ENCODE assay signal across 22 mouse cellular contexts in genomic region chr14:34428274-34428673, GRCm38 (mm10). TPM values are rescaled to one million over a fixed set of nuclear protein-coding genes. Genes with fewer than 3 reads are reported as not detected.
DNase-seq lines count a peak whose midpoint lies in the region; ATAC-seq and TF ChIP-seq lines count a peak whose summit lies in the region.
"Had no signal": no experiment of that assay in that cellular context is flagged by ENCODE, and none has a peak within 500 bp of the region (broad histone marks: within the 10 kb centered on the region; RNA-seq: fewer than 3 reads in every experiment).

No protein-coding gene starts in this region.

- POLR2A ChIA-PET in Patski (lab: Charles Lee): no interaction called here

- no peaks in the 10 kb centered on the region for H3K9me3 ChIP-seq in heart, postnatal 0 days (replicated peaks; ENCODE audit: control insufficient read depth, low read length)
- H3K9me3 ChIP-seq in liver, postnatal 0 days (ENCODE audit: low read length): no peaks in the 10 kb centered on the region
- H3K9me3 ChIP-seq: embryonic facial prominence, embryonic 13.5 days; forebrain, embryonic 15.5 days; heart, embryonic 12.5 days; limb, embryonic 13.5 days; midbrain, embryonic 12.5 days; neural tube, embryonic 15.5 days had no signal

- no peak for DNase-seq in heart, postnatal 0 days (ENCODE audit: low spot score)
- no peak for DNase-seq in heart, adult 9 months (ENCODE audit: low spot score in 2 of 2)
- DNase-seq in liver, adult 2 months (ENCODE audit: extremely low read depth, low read depth, low spot score): peak; percentile 17
- DNase-seq in liver, postnatal 0 days: no peak
- DNase-seq in 3T3-L1 (ENCODE audit: low read depth, low spot score) (peak; percentile 50), Patski (ENCODE audit: low read depth, low spot score) (no peak)
- no peak for DNase-seq in yolk sac, embryonic 10.5 days (ENCODE audit: low spot score)
- DNase-seq: adrenal gland, adult 8-10 months; cerebellum, adult 9-11 months; heart, postnatal 36 days; kidney, adult 18-20 months; kidney, postnatal 25 days; layer of hippocampus, adult 9-11 months; thymus, postnatal 36 days had no signal

- WGBS in heart, postnatal 0 days: 92% methylated on average over 3 of the region's 3 CpGs
- 91% methylated on average over 3 of the region's 3 CpGs for WGBS in liver, adult 2 months
- WGBS in liver, postnatal 0 days (ENCODE audit: insufficient replicate concordance): 76% methylated on average over 3 of the region's 3 CpGs

- CTCF ChIA-PET in Patski (lab: Charles Lee): interaction anchor here (0.7 to 1.5 kb wide), 7 partner anchors 9 to 135 kb away, joined by 3 to 6 read pairs (median 4); no protein-coding TSS in a partner anchor

- no peaks in the 10 kb centered on the region for H3K27me3 ChIP-seq in heart, postnatal 0 days (ENCODE audit: control insufficient read depth, insufficient read depth, low read length)
- H3K27me3 ChIP-seq in liver, adult 2 months (ENCODE audit: control insufficient read depth, insufficient read depth, low read length): no peaks in the 10 kb centered on the region
- no peaks in the 10 kb centered on the region for H3K27me3 ChIP-seq in liver, postnatal 0 days (ENCODE audit: insufficient read depth, low read length)
- no peaks in the 10 kb centered on the region for H3K27me3 ChIP-seq in Patski
- H3K27me3 ChIP-seq: embryonic facial prominence, embryonic 13.5 days; forebrain, embryonic 15.5 days; heart, embryonic 12.5 days; limb, embryonic 13.5 days; midbrain, embryonic 12.5 days; neural tube, embryonic 15.5 days had no signal

- H3K4me1 ChIP-seq in heart, postnatal 0 days (ENCODE audit: control insufficient read depth, insufficient read depth): no peaks in the 10 kb centered on the region
- no peaks in the 10 kb centered on the region for H3K4me1 ChIP-seq in liver, adult 2 months (ENCODE audit: control insufficient read depth, insufficient read depth, low read length)
- no peaks in the 10 kb centered on the region for H3K4me1 ChIP-seq in liver, postnatal 0 days (ENCODE audit: insufficient read depth)
- H3K4me1 ChIP-seq: embryonic facial prominence, embryonic 13.5 days; forebrain, embryonic 15.5 days; limb, embryonic 13.5 days; midbrain, embryonic 12.5 days; neural tube, embryonic 15.5 days had no signal

- H3K4me3 ChIP-seq in heart, postnatal 0 days (ENCODE audit: low read depth, low read length): no peak overlapping the region
- H3K4me3 ChIP-seq in liver, adult 2 months (ENCODE audit: insufficient read depth, low read depth, low read length): no peak overlapping the region
- no peak overlapping the region for H3K4me3 ChIP-seq in liver, postnatal 0 days (ENCODE audit: low read depth, low read length)
- H3K4me3 ChIP-seq: embryonic facial prominence, embryonic 13.5 days; forebrain, embryonic 15.5 days; heart, embryonic 12.5 days; limb, embryonic 13.5 days; midbrain, embryonic 12.5 days; neural tube, embryonic 15.5 days had no signal

- TF ChIP-seq CTCF in heart, postnatal 0 days (IDR thresholded peaks at IDR 0.05; ENCODE audit: low read depth): 0 out of 2 replicates have a peak, but pooled peaks have one; percentile 12
- TF ChIP-seq CTCF in liver, adult 2 months (IDR thresholded peaks at IDR 0.05; ENCODE audit: low read depth, low read length): no peak; the same call in 1 of the 2 replicates
- no peak for TF ChIP-seq CTCF in liver, postnatal 0 days (IDR thresholded peaks at IDR 0.05; ENCODE audit: low read depth)
- TF ChIP-seq CTCF in Patski (IDR thresholded peaks at IDR 0.05): peak; percentile 39

- TF ChIP-seq POLR2A in liver, adult 2 months (IDR thresholded peaks at IDR 0.05; ENCODE audit: extremely low read depth, insufficient read depth, low read length): no peak

- H3K36me3 ChIP-seq in heart, postnatal 0 days (replicated peaks; ENCODE audit: control insufficient read depth, insufficient read depth, low read length): peaks cover 59% of the 10 kb centered on the region
- peaks cover 35% of the 10 kb centered on the region for H3K36me3 ChIP-seq in liver, adult 2 months (ENCODE audit: control insufficient read depth, insufficient read depth, low read length)
- peaks cover 9% of the 10 kb centered on the region for H3K36me3 ChIP-seq in liver, postnatal 0 days (replicated peaks; ENCODE audit: insufficient read depth, low read length)

- TF ChIP-seq EP300 in heart, postnatal 0 days (IDR thresholded peaks at IDR 0.05; ENCODE audit: low read depth): no peak
- no peak for TF ChIP-seq EP300 in liver, postnatal 0 days (IDR thresholded peaks at IDR 0.05; ENCODE audit: low read depth)

- no peak overlapping the region for H3K4me2 ChIP-seq in heart, postnatal 0 days (ENCODE audit: low read depth, low read length)
- no peak overlapping the region for H3K4me2 ChIP-seq in liver, postnatal 0 days (ENCODE audit: low read depth, low read length)
- H3K4me2 ChIP-seq: embryonic facial prominence, embryonic 13.5 days; forebrain, embryonic 15.5 days; heart, embryonic 12.5 days; limb, embryonic 13.5 days; midbrain, embryonic 12.5 days; neural tube, embryonic 15.5 days had no signal

- no peak for ATAC-seq in heart, postnatal 0 days (ENCODE audit: insufficient read depth, low read depth)
- no peak for ATAC-seq in liver, postnatal 0 days
- no peak for ATAC-seq in Patski
- ATAC-seq: forebrain, embryonic 15.5 days; hindbrain, embryonic 16.5 days had no signal

- H3K27ac ChIP-seq in heart, postnatal 0 days (ENCODE audit: low read depth): no peak overlapping the region
- no peak overlapping the region for H3K27ac ChIP-seq in liver, adult 2 months (replicated peaks; ENCODE audit: insufficient read depth, low read depth, low read length)
- H3K27ac ChIP-seq in liver, postnatal 0 days (ENCODE audit: low read depth): no peak overlapping the region
- H3K27ac ChIP-seq: embryonic facial prominence, embryonic 13.5 days; forebrain, embryonic 15.5 days; limb, embryonic 13.5 days; liver, embryonic 14.5 days; midbrain, embryonic 12.5 days; neural tube, embryonic 15.5 days had no signal

- 0 out of 2 replicates have a peak, but pooled peaks cover 3% of the 10 kb centered on the region for H3K79me2 ChIP-seq in liver, adult 2 months (ENCODE audit: control insufficient read depth, insufficient read depth, low read length)

- in situ Hi-C loops in Patski (cut with MboI; ENCODE audit: low pct_unique_long_range_greater_than_20kb): loop anchor here (10.0 kb wide), 1 partner anchor 127 kb away; no protein-coding TSS in a partner anchor

- no peak overlapping the region for H3K9ac ChIP-seq in heart, postnatal 0 days (replicated peaks; ENCODE audit: low read depth, low read length)
- no peak overlapping the region for H3K9ac ChIP-seq in liver, adult 2 months (ENCODE audit: low read depth, low read length)
- H3K9ac ChIP-seq in liver, postnatal 0 days (replicated peaks): no peak overlapping the region
- H3K9ac ChIP-seq: embryonic facial prominence, embryonic 13.5 days; forebrain, embryonic 15.5 days; heart, embryonic 12.5 days; limb, embryonic 13.5 days; liver, embryonic 14.5 days; midbrain, embryonic 12.5 days; neural tube, embryonic 15.5 days had no signal

RNA-seq across cellular contexts. Expression of gene Mmrn2, which starts 53.0 kb away (rescaled TPM):
- total RNA-seq in heart, postnatal 0 days (2014; rRNA removed; ENCODE audit: low replicate concordance): 41.7 and 85.7 TPM in 2 replicates
- 18.7 and 20.4 TPM in 2 replicates for polyA plus RNA-seq in heart, postnatal 0 days (2015; fragmentation: Nextera tagmentation; extraction: Ambion mirVana)
- total RNA-seq in liver, adult 2 months (2014; rRNA removed): 9.2 and 10.7 TPM in 2 replicates
- 3.0 and 3.4 TPM in 2 replicates for polyA plus RNA-seq in liver, adult 2 months (2012; rRNA removed)
- 3.2 and 3.3 TPM in 2 replicates for polyA plus RNA-seq in liver, postnatal 0 days (2015; fragmentation: Nextera tagmentation; extraction: Ambion mirVana)
- 0.04 TPM for polyA plus RNA-seq in Patski (2021)

RNA-seq across cellular contexts. Expression of gene Sncg, which starts 53.7 kb away (rescaled TPM):
- total RNA-seq in heart, postnatal 0 days (2014; rRNA removed; ENCODE audit: low replicate concordance): 0.31 and 3.1 TPM in 2 replicates
- 0.92 and 1.7 TPM in 2 replicates for polyA plus RNA-seq in heart, postnatal 0 days (2015; fragmentation: Nextera tagmentation; extraction: Ambion mirVana)
- total RNA-seq in liver, adult 2 months (2014; rRNA removed): 0.20 and 0.46 TPM in 2 replicates
- 0.11 and 0.45 TPM in 2 replicates for polyA plus RNA-seq in liver, adult 2 months (2012; rRNA removed)
- polyA plus RNA-seq in liver, postnatal 0 days (2015; fragmentation: Nextera tagmentation; extraction: Ambion mirVana): 0.34 and 0.72 TPM in 2 replicates
- not detected for polyA plus RNA-seq in Patski (2021)

Comparison
In these comparisons a context has a peak if more than half of its experiments do, and no peak if none do; other contexts are left out.
1. DNase-seq: peak in liver, adult 2 months (single experiment) and 3T3-L1 (single experiment); none in heart, postnatal 0 days (single experiment), heart, adult 9 months (0 of 2), liver, postnatal 0 days (single experiment), Patski (single experiment) and yolk sac, embryonic 10.5 days (single experiment).
2. CTCF ChIP-seq: peak in heart, postnatal 0 days (single experiment) and Patski (single experiment); none in liver, adult 2 months (single experiment) and liver, postnatal 0 days (single experiment).